Mouse (Mus musculus): ENCODE data around the gene Kmt2b. TPM values are rescaled to one million over a fixed set of nuclear protein-coding genes. Genes with fewer than 3 reads are reported as not detected.

Kmt2b gene
- polyA plus RNA-seq, 1 experiment from 2014 or later: 3.3 TPM

GRCm38 (mm10) chr7:30607706-30608309, 19.3 kb upstream of the Kmt2b start:
- H3K4me3 ChIP-seq (ENCODE audit: low read depth, low read length): no peak overlapping the region
- H3K27me3 ChIP-seq (ENCODE audit: control insufficient read depth, insufficient read depth, low read length): no peaks in the 10 kb centered on the region
- 28% methylated on average over 8 of the region's 8 CpGs for WGBS
- no peaks in the 10 kb centered on the region for H3K4me1 ChIP-seq (replicated peaks; ENCODE audit: control insufficient read depth, insufficient read depth)
- no peak overlapping the region for H3K9ac ChIP-seq (ENCODE audit: low read length)
- no peak overlapping the region for H3K4me2 ChIP-seq (replicated peaks; ENCODE audit: low read depth)
- ATAC-seq (ENCODE audit: low FRiP score, low TSS enrichment): peak; percentile 28; the same call in 1 of the 2 replicates
- H3K27ac ChIP-seq (replicated peaks): no peak overlapping the region
- no peaks in the 10 kb centered on the region for H3K36me3 ChIP-seq (ENCODE audit: control insufficient read depth, insufficient read depth, low read length)
- TF ChIP-seq CTCF (IDR thresholded peaks at IDR 0.05; ENCODE audit: low read depth) (peak; percentile 81), EP300 (optimal IDR thresholded peaks at IDR 0.05) (no peak)
- no peaks in the 10 kb centered on the region for H3K9me3 ChIP-seq (ENCODE audit: control insufficient read depth, low read length)
- peak; percentile 77 for DNase-seq (ENCODE audit: low spot score)

- Histone ChIP-seq H3K27ac (replicated peaks) (no peak overlapping the region), H3K36me3 (ENCODE audit: control insufficient read depth, insufficient read depth, low read length) (no peaks in the 10 kb centered on the region), H3K9ac (ENCODE audit: low read length) (no peak overlapping the region), H3K27me3 (ENCODE audit: control insufficient read depth, insufficient read depth, low read length) (no peaks in the 10 kb centered on the region), H3K4me2 (replicated peaks; ENCODE audit: low read depth) (no peak overlapping the region), H3K9me3 (ENCODE audit: control insufficient read depth, low read length) (no peaks in the 10 kb centered on the region), H3K4me1 (replicated peaks; ENCODE audit: control insufficient read depth, insufficient read depth) (no peaks in the 10 kb centered on the region), H3K4me3 (ENCODE audit: low read depth, low read length) (no peak overlapping the region)
- no peak for ATAC-seq (ENCODE audit: low FRiP score, low TSS enrichment)
- TF ChIP-seq CTCF (IDR thresholded peaks at IDR 0.05; ENCODE audit: low read depth) (no peak), EP300 (optimal IDR thresholded peaks at IDR 0.05) (no peak)
- 75% methylated on average over 8 of the region's 8 CpGs for WGBS
- no peak for DNase-seq (ENCODE audit: low spot score)
Measured at GRCm38 (mm10) chr7:30604944-30605343, 16.4 kb upstream of the Kmt2b start.

GRCm38 (mm10) chr7:30604424-30604823, 15.9 kb upstream of the Kmt2b start:
- H3K27ac ChIP-seq (replicated peaks): no peak overlapping the region

GRCm38 (mm10) chr7:30602583-30602982, 14.1 kb upstream of the Kmt2b start:
- H3K27ac ChIP-seq (replicated peaks): peak overlapping the region; percentile 80
- no peaks in the 10 kb centered on the region for H3K4me1 ChIP-seq (replicated peaks; ENCODE audit: control insufficient read depth, insufficient read depth)
- no peaks in the 10 kb centered on the region for H3K27me3 ChIP-seq (ENCODE audit: control insufficient read depth, insufficient read depth, low read length)
- WGBS: 29% methylated on average over 3 of the region's 3 CpGs
- H3K9me3 ChIP-seq (ENCODE audit: control insufficient read depth, low read length): no peaks in the 10 kb centered on the region
- TF ChIP-seq EP300 (optimal IDR thresholded peaks at IDR 0.05): peak; percentile 66
- no peak for TF ChIP-seq CTCF (IDR thresholded peaks at IDR 0.05; ENCODE audit: low read depth)
- DNase-seq (ENCODE audit: low spot score) (peak; percentile 94), ATAC-seq (ENCODE audit: low FRiP score, low TSS enrichment) (peak; percentile 87)
- H3K9ac ChIP-seq (ENCODE audit: low read length): no peak overlapping the region
- no peak overlapping the region for H3K4me2 ChIP-seq (replicated peaks; ENCODE audit: low read depth)
- H3K36me3 ChIP-seq (ENCODE audit: control insufficient read depth, insufficient read depth, low read length): no peaks in the 10 kb centered on the region
- no peak overlapping the region for H3K4me3 ChIP-seq (ENCODE audit: low read depth, low read length)

More at GRCm38 (mm10) chr7:30604424-30604823, 15.9 kb upstream of the Kmt2b start:
- H3K27me3 ChIP-seq (ENCODE audit: control insufficient read depth, insufficient read depth, low read length): no peaks in the 10 kb centered on the region
- no peaks in the 10 kb centered on the region for H3K4me1 ChIP-seq (replicated peaks; ENCODE audit: control insufficient read depth, insufficient read depth)
- no peaks in the 10 kb centered on the region for H3K9me3 ChIP-seq (ENCODE audit: control insufficient read depth, low read length)
- WGBS: 42% methylated on average over 8 of the region's 8 CpGs
- no peak overlapping the region for H3K9ac ChIP-seq (ENCODE audit: low read length)
- no peak overlapping the region for H3K4me3 ChIP-seq (ENCODE audit: low read depth, low read length)
- ATAC-seq (ENCODE audit: low FRiP score, low TSS enrichment): no peak
- no peaks in the 10 kb centered on the region for H3K36me3 ChIP-seq (ENCODE audit: control insufficient read depth, insufficient read depth, low read length)
- H3K4me2 ChIP-seq (replicated peaks; ENCODE audit: low read depth): no peak overlapping the region
- no peak for TF ChIP-seq CTCF (IDR thresholded peaks at IDR 0.05; ENCODE audit: low read depth)
- TF ChIP-seq EP300 (optimal IDR thresholded peaks at IDR 0.05): no peak
- no peak for DNase-seq (ENCODE audit: low spot score)

- TF ChIP-seq EP300 (optimal IDR thresholded peaks at IDR 0.05): no peak
- TF ChIP-seq CTCF (IDR thresholded peaks at IDR 0.05; ENCODE audit: low read depth): no peak
- Histone ChIP-seq H3K27ac (replicated peaks) (peak overlapping the region; percentile 86), H3K27me3 (ENCODE audit: control insufficient read depth, insufficient read depth, low read length) (no peaks in the 10 kb centered on the region), H3K9ac (ENCODE audit: low read length) (no peak overlapping the region), H3K4me1 (replicated peaks; ENCODE audit: control insufficient read depth, insufficient read depth) (no peaks in the 10 kb centered on the region), H3K4me3 (ENCODE audit: low read depth, low read length) (no peak overlapping the region), H3K4me2 (replicated peaks; ENCODE audit: low read depth) (no peak overlapping the region), H3K9me3 (ENCODE audit: control insufficient read depth, low read length) (no peaks in the 10 kb centered on the region), H3K36me3 (ENCODE audit: control insufficient read depth, insufficient read depth, low read length) (no peaks in the 10 kb centered on the region)
- ATAC-seq (ENCODE audit: low FRiP score, low TSS enrichment): peak; percentile 39
- DNase-seq (ENCODE audit: low spot score): peak; percentile 78
- WGBS: 61% methylated on average over 7 of the region's 7 CpGs
Measured at GRCm38 (mm10) chr7:30600651-30601050, 12.1 kb upstream of the Kmt2b start.

GRCm38 (mm10) chr7:30599933-30600353, 11.4 kb upstream of the Kmt2b start:
- TF ChIP-seq CTCF (IDR thresholded peaks at IDR 0.05; ENCODE audit: low read depth) (no peak), EP300 (optimal IDR thresholded peaks at IDR 0.05) (no peak)
- DNase-seq (ENCODE audit: low spot score) (peak; percentile 99), ATAC-seq (ENCODE audit: low FRiP score, low TSS enrichment) (peak; percentile 93)
- Histone ChIP-seq H3K4me3 (ENCODE audit: low read depth, low read length) (no peak overlapping the region), H3K27me3 (ENCODE audit: control insufficient read depth, insufficient read depth, low read length) (no peaks in the 10 kb centered on the region), H3K9me3 (ENCODE audit: control insufficient read depth, low read length) (no peaks in the 10 kb centered on the region), H3K27ac (replicated peaks) (peak overlapping the region; percentile 86), H3K36me3 (ENCODE audit: control insufficient read depth, insufficient read depth, low read length) (no peaks in the 10 kb centered on the region), H3K4me1 (replicated peaks; ENCODE audit: control insufficient read depth, insufficient read depth) (no peaks in the 10 kb centered on the region), H3K4me2 (replicated peaks; ENCODE audit: low read depth) (0 out of 2 replicates have a peak overlapping the region, but pooled peaks have one; percentile 8), H3K9ac (ENCODE audit: low read length) (no peak overlapping the region)
- 2% methylated on average over 16 of the region's 16 CpGs for WGBS
